Mouse (Mus musculus) adrenal gland, postnatal 4 days (tissue): Measurements from ENCODE around the gene Clec11a. TPM values are rescaled to one million over a fixed set of nuclear protein-coding genes. Genes with fewer than 3 reads are reported as not detected.

Experiments
- DNase-seq, 2 experiments: peaks; one replicate each; pipeline ENCODE4 v3.0.0; 2021 to 2022; ENCODE audit warnings: low spot score in 2 of 2, mixed read lengths in 2 of 2
- total RNA-seq, 2 experiments: library from RNA; stranded (reverse); gene quantifications; 2 replicates each; pipeline ENCODE4 v1.2.3; 2021

Gene Clec11a
- total RNA-seq, 2 experiments from 2014 or later: 6.0 to 7.1 TPM

DNA sequence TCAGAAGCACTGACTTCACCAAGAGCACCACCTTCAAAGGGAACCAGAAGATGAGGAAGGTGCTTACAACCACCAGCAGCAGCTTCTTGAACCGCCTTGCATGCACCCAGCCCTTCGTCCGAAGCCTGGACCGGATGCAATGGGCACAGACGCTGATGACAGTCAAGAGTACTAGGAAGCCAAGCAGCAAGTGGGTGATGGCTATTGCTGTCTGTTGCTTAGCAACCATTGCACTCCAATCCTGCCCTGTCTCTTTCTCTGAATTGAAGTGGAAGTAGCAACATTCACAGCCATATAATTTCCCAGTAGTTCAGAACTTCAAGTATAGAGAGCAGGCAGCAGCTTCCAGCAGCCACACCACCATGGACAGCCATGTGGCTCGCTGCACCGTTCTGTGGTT is 25.1 kb downstream of the Clec11a start:
- no peak for DNase-seq

DNA sequence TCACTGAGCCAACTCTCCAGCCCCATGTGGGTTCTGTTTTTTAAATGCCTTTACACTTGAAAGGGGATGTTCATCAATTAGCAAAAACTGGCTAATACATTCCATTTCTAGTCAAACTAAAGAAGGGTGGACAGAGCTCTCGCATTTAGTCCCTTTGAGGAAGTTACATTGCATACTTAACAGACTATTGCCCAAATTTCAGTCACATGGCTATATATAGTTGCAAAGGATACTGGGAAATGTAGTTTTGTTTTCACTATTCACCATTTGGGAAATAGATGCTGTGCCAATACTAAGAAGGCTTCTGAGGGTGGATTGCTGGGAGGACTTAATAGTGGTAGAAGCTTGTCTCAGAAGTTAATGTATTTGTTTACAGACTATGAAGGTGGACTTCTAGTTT is 25.7 kb downstream of the Clec11a start:
- DNase-seq: no peak

DNA sequence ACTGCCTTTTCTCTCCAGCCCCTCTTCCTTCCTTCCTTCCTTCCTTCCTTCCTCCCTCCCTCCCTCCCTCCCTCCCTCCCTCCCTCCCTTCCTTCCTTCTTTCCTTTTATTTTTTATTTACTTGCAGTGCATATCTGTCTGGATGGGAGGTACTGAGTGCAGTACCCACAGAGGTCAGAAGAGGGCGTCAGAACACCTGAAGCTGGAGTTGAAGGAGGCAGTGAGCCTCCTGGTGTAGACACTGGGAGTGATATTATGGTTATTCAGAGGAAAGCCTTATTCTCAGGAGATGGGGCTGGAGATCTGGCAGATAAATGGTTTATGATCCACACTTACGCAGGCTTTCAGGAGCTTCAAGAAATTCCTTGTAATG is 29.5 kb downstream of the Clec11a start:
- no peak for DNase-seq

DNA sequence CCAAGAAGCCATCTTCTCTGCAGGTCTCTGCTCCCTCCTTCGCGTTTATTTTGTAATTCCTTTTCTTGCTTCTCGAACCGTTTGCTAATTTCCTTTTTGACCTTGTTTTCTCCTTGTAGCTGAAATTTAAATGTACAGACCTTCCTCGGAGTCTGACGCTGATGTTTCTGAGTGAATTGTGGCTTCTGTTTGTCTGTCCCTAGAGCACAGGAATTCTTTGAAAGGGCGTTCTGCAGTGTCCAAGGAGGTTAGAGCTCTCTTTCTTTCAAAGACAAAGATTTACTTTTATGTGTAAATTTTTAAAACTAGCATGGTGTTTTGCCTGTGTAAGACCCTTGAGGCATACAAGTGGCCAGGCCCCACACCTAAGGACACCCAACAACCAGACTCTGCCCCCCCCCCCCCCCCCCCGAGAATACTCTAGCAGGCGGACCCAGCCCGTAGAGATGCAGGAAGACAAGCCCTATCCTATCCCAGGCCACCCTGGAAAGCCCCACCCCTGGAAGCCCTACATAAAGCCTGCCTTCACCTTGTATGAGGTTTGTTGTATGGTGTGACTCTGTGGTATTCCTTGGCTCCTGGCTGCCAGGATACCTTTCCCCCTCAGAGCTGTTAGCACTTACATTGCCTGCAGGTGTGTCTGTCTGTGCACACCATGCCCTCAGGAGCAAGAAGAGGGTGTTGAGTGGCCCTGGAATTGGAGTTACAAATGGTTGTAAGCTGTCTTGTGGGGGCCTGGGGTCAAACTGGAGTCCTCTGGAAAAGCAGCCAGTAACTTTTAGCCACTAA is 30.0 kb downstream of the Clec11a start:
- no peak for DNase-seq

DNA sequence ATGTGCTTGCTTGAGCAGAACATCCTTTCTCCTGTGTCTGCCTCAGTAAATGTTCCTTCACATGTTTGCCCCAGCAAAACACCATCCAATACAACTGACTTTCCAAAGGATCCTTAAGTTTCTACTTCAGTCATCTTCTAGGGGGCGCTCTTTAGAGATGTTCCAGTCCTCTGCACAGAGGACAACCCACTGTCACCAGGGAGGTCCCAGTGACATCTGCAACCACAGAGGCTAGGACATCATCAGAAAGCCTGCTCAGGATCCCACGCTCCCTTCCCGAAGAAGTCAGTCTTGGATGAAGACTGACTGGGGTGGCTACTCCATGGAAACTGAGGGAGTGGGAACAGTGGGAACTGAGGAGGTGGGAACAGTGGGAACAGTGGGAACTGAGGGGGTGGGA is 31.2 kb downstream of the Clec11a start:
- no peak for DNase-seq

DNA sequence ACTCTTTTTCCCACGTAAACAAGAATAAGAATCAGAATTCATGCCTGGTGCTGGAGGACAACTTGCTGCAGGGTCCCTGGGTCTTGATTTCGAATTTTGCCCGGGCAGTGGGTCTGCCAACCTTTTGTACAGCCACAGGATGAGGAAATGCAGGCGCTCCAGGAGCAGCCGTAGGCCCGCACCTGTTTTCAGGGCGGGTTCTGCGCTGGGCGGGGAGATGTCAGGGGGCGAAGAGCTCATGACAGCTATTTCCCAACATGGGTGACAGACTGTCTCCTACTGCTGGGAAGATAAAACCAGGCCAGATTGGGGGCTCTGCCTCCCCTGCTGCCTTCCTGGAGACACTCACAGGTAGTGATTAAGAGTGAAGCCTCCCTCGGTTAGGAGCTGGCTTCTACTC is 32.6 kb downstream of the Clec11a start:
- DNase-seq: no peak

DNA sequence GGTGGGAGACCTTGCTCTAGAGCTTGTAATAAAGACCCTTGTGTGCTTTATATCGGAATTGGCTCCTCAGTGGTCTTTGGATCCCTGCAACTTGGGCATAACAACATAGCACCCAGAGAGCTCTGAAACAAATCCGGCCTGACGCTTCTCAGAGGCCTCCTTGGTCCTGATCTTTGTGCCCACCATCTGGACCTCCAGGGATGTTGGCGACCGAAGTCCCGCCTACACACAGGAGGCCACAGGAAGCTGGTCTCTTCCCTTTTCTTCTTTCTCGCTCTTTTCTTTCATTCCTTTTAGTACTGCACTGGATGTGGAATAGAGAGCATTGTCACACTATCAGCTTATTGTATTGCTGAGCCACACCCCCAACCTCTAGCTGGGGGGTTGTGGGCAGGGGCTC is 33.3 kb downstream of the Clec11a start:
- DNase-seq: no peak

DNA sequence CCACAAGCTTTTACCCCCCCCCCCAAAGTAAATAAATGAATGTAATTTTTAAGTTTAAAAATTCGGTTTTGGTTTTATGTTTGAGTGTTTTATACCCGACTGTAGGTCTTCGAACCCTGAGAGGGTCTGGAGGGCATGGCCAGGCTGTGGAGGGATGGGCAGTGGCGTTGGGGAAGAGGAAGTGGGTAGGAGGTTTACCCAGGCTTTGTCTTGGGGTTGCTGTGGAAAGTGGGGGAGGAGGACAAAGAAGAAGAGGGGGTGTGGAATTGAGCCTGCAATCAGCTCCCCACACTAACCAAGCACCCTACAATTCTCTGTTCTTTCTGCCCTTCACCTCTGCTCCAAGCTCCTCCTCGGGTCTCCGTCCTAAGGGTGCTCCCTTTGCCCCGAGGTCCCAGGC is 34.2 kb downstream of the Clec11a start:
- DNase-seq: no peak

DNA sequence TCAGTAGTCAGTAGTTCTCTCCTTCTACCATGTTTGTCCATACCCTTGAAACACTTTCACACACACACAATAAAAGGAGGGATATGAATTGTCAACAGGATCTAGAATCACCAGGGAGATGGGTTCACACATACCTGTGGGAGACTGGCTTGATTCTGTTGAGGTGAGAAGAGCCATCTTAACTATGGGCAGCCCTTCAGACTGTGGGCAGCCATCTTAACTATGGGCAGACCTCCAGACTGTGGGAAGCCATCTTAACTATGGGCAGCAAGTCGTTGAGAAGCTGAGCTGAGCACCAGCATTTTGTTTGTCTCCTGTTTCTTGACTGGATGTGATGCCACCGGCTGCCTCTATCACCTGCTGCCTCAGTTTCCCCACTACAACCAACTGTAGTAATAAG is 35.4 kb downstream of the Clec11a start:
- DNase-seq: no peak

DNA sequence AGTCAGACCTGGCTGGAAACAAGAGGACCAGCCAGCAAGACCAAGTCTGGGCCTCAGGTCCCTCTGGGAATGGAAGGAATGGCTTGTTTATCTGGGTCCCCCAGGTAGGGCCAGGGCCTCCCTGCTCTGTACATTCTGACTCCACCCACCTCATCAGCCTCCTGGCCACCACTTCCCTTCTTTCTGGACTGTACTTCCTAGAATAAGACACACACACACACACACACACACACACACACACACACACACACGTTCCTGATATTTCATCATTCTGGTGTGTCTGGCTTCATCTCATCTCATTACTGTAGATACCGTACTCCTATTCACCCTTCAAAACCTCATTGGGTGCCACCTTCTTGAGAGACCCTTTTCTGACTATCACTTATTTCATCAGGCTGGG is 37.3 kb downstream of the Clec11a start:
- DNase-seq: no peak

DNA sequence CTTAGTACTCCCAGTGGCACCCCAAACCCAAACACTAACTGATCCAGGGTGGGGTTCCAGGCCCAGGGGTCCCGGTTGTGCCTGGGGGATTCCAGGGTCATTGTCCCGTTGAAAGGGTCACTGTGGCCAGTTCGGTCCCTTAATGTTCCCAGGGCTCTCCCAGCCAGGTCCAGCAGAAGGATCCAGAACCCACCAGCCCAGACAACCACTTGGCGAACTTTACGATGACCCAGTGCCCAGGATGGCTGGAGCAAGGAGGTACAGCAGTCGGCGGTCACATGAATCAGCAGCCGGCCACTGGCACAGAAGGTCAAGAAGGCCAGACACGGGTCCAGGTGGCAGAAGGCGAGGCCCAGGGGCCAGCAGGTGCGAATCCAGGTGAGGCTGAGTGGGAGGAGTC is 38.6 kb downstream of the Clec11a start:
- no peak for DNase-seq

DNA sequence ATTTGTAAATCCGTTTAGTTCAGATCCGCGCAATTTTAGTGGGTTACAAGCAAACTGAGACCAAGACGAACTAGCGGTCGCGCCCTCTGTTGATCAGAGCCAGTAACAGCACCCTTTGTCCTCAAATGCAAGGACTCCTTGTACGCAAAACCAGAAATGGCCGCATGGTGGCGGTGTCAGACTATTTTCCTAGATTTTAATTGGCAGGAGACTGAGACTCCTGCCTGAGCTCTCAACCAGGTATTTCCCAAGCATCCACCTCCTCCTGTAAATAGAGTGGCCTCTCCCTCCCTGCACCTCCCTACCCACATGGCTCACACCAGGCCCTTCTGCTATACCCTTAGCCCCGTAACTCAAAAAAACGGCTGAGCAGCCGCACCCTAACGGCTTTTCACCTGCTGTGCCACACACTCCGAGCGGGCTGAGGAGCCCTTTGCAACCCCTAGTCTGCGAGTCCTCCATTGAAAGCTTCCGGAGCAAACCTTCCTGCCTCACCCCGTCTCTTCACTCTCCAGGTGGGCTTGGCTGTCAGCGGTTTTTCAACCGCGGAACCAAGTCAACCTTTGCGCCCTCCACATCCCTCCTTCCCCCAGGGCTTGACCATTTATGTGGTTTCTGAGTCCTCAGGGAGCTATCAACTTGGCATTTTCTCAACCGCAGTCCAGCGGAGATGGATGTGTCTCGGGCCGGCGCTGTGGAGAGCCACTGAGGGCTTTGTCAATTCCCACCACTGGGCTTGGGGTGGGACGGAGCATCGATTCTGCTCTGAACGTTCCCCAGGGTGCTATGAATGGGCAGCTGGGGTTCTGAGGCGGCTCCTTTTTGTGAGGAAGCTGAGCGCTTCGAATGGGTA is 43.7 kb downstream of the Clec11a start:
- DNase-seq: peak; percentile 77 to 92

DNA sequence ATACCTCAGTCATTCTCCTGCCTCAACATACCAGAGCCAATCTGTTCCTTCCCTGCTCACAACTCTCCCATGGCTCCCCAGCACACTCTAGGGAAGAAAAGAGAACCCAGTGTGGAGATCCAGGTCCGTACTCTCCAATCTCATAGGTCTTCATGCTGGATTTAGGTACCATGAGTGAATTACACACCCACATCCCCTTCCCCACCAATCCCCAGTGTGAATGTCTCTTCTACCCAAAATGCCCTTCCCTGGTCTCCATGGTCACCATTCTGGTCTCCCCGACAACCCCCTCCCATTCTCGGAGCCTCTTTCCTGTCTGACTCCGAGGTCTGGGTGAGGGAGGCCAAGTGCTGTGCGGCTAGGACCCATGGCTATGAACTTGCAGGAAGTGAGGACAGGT is 45.6 kb downstream of the Clec11a start, which contains the start of gene Gm15517:
TSS of gene Gm15517 (plus strand) at position 301 of the 400 bp plus-strand sequence.
- no peak for DNase-seq

DNA sequence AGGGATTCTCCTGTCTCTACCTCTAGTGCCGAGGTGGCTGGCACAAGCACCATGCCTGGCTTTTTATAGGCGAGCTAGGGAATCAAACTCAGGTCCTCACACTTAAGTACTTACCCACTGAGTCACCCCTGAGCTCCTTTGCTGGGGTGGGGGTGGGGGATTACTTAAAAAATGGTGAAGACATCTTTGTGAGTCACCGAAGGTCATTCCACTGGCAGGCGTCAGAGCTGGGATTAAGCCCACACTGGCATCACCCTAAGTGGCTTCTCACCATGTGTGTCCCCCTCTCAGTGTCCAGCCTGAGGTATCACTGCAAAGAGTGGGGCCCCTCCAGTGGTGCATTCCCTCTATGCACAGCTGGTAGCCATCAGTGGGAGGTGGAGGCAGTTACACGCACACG is 46.3 kb downstream of the Clec11a start:
- DNase-seq: no peak

DNA sequence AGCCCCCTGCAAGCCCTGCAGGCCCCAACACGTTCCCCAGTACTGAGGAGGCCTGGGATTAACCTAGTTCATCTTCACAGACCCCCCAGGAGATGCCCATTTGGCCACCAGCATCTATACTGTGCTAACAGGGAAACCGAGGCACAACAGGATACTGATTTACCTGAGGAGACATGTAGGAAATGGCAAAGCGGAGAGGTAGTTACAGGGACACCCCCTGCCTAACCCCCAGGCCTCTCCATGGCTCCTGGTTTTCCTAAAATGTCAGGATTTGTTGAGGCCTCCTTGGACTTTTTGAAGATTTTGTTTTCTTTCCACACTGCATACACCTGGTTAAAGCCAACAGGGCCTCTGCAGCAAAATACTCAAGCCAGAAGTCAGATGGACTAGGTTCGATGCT is 49.4 kb downstream of the Clec11a start, which contains the start of gene Acp4:
TSS of gene Acp4 (minus strand) at position 101 of the 400 bp plus-strand sequence.
- DNase-seq: no peak

DNA sequence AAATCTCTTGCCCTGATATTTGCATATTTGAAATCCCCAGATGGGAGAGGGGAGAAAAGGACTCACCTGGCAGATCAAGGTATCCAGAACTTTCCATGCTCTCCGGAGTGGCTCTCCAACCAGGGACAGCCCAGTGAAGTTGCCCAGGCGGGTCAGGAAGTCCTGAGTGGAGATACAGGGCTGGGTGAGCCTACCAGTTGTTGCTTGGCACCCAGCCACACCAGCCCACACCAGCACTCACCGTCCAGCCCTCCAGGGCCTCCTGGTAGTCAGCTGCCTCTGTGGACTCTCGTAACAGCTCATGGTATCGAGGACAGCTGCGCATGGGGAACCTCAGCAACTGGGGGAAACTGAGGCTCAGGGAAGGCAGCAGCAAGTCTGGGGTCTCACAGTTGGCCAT is 51.8 kb downstream of the Clec11a start:
- no peak for DNase-seq

DNA sequence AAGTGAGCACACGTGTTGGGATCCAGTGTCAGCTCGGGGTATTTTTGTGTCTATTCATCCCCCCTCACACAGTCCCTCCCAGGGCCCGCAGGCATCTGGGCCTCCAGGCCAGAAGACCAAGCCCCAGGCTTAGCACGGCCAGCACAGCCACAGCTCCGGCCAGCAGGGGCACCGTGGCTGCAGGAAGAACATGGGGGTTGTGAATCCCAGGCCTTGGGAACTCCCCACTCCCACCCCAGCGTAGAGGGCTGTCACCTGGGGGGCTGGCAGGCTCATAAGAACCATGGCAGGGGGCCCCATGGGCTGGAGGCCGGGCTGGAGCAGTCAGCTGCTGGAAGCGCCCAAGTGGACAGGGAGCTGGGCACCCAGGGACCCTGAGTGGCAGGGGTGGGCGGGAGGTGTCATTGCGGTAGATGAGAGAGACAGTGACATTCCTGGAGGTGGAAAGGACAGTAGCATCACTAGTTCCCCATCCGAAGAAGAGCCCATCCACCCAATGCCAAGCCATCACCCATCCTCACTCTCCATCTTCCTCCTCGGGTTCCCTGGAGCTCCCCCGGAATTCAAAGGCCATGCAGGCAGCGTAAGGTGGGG is 53.6 kb downstream of the Clec11a start:
- no peak for DNase-seq

Other genes starting within 250 kb of the Clec11a start
- not detected for gene Klk1b21, start 204.6 kb downstream of the Clec11a start, total RNA-seq
- not detected for gene Klk1b22, start 194.2 kb downstream of the Clec11a start, total RNA-seq
- gene Klk1b16, start 170.1 kb downstream of the Clec11a start, total RNA-seq: not detected
- gene Klk1b24, start 118.7 kb downstream of the Clec11a start, total RNA-seq: not detected
- gene Klk1b3, start 108.7 kb downstream of the Clec11a start, total RNA-seq: not detected
- not detected for gene Klk1b4, start 99.5 kb downstream of the Clec11a start, total RNA-seq
- gene Klk1b5, start 91.0 kb downstream of the Clec11a start, total RNA-seq: under 1 TPM in 1 of 2 experiments, not detected in 1; 0.59 TPM
- gene Klk1, start 81.5 kb downstream of the Clec11a start, total RNA-seq: 10 to 100 TPM in 1 of 2 experiments, not detected in 1; 41.2 TPM
- not detected for gene Gm36864, start 70.7 kb downstream of the Clec11a start, total RNA-seq
- 1 to 10 TPM in 1 of 2 experiments, under 1 TPM in 1; 0.96 to 1.2 TPM for gene 1700028J19Rik, start 60.2 kb downstream of the Clec11a start, total RNA-seq
- gene 2410002F23Rik, start 60.2 kb downstream of the Clec11a start, total RNA-seq: 100 to 1,000 TPM; 210 to 226 TPM
- gene Acp4, start 49.5 kb downstream of the Clec11a start, total RNA-seq: not detected
- not detected for gene Gm15517, start 45.5 kb downstream of the Clec11a start, total RNA-seq
- gene Shank1, start 3.4 kb upstream of the Clec11a start, total RNA-seq: 10 to 100 TPM; 12.0 to 16.9 TPM
- 1 to 10 TPM; 3.6 to 4.4 TPM for gene Syt3, start 77.2 kb upstream of the Clec11a start, total RNA-seq
- gene 1700008O03Rik, start 78.9 kb upstream of the Clec11a start, total RNA-seq: 1 to 10 TPM; 1.0 to 2.0 TPM
- gene Lrrc4b, start 122.1 kb upstream of the Clec11a start, total RNA-seq: 10 to 100 TPM; 18.7 to 18.8 TPM
- gene Aspdh, start 158.5 kb upstream of the Clec11a start, total RNA-seq: 1 to 10 TPM; 3.2 to 6.2 TPM
- 10 to 100 TPM; 40.3 to 48.1 TPM for gene Josd2, start 161.1 kb upstream of the Clec11a start, total RNA-seq
- gene Emc10, start 189.6 kb upstream of the Clec11a start, total RNA-seq: 10 to 100 TPM; 84.1 to 90.2 TPM
- gene Fam71e1, start 189.7 kb upstream of the Clec11a start, total RNA-seq: 10 to 100 TPM; 21.6 to 22.7 TPM
- gene Mybpc2, start 217.8 kb upstream of the Clec11a start, total RNA-seq: 1 to 10 TPM; 6.6 to 9.9 TPM
- gene Spib, start 225.2 kb upstream of the Clec11a start, total RNA-seq: 1 to 10 TPM in 1 of 2 experiments, under 1 TPM in 1; 0.84 to 2.9 TPM
- gene Pold1, start 241.9 kb upstream of the Clec11a start, total RNA-seq: 10 to 100 TPM; 41.4 to 49.3 TPM
- 100 to 1,000 TPM; 128 to 129 TPM for gene Nr1h2, start 247.0 kb upstream of the Clec11a start, total RNA-seq